Comparison of ENCODE assay signal across 8 mouse cellular contexts in genomic region chr11:20561323-20562002, GRCm38 (mm10). TPM values are rescaled to one million over a fixed set of nuclear protein-coding genes. Genes with fewer than 3 reads are reported as not detected.
DNase-seq lines count a peak whose midpoint lies in the region; ATAC-seq and TF ChIP-seq lines count a peak whose summit lies in the region.

No protein-coding gene starts in this region.

- H3K4me2 ChIP-seq in intestine, embryonic 15.5 days (replicated peaks): peak overlapping the region; percentile 65
- H3K4me2 ChIP-seq in lung, embryonic 15.5 days: peak overlapping the region; percentile 58

- H3K9me3 ChIP-seq in intestine, embryonic 15.5 days: no peaks in the 10 kb centered on the region
- no peaks in the 10 kb centered on the region for H3K9me3 ChIP-seq in lung, embryonic 15.5 days

- H3K27me3 ChIP-seq in intestine, embryonic 15.5 days (replicated peaks): no peaks in the 10 kb centered on the region
- no peaks in the 10 kb centered on the region for H3K27me3 ChIP-seq in lung, embryonic 15.5 days

- intact Hi-C loops in left cerebral cortex, postnatal 36 days (cut with DNase I): no loop called here

- ATAC-seq in intestine, embryonic 15.5 days: peak; percentile 94
- ATAC-seq in lung, embryonic 15.5 days (ENCODE audit: borderline replicate concordance, extremely low read depth, low FRiP score, low TSS enrichment): peak; percentile 94

- 3% methylated on average over 13 of the region's 13 CpGs for WGBS in intestine, embryonic 15.5 days
- WGBS in lung, embryonic 15.5 days: 3% methylated on average over 13 of the region's 13 CpGs
- 11% methylated on average over 13 of the region's 13 CpGs for WGBS in olfactory bulb, adult 2 months

- 0 out of 2 replicates have a peak overlapping the region, but pooled peaks have one; percentile 4 for H3K9ac ChIP-seq in intestine, embryonic 15.5 days
- H3K9ac ChIP-seq in lung, embryonic 15.5 days: peak overlapping the region; percentile 18; the same call in 1 of the 2 replicates

- TF ChIP-seq CTCF in olfactory bulb, adult 2 months (IDR thresholded peaks at IDR 0.05; ENCODE audit: insufficient read depth, low read depth, low read length): no peak

- no peak for TF ChIP-seq POLR2A in olfactory bulb, adult 2 months (IDR thresholded peaks at IDR 0.05; ENCODE audit: insufficient read depth, low read depth, low read length)

- H3K36me3 ChIP-seq in intestine, embryonic 15.5 days: no peaks in the 10 kb centered on the region
- no peaks in the 10 kb centered on the region for H3K36me3 ChIP-seq in lung, embryonic 15.5 days

- H3K4me1 ChIP-seq in intestine, embryonic 15.5 days (replicated peaks): peaks cover 19% of the 10 kb centered on the region
- peaks cover 39% of the 10 kb centered on the region for H3K4me1 ChIP-seq in lung, embryonic 15.5 days
- peaks cover 5% of the 10 kb centered on the region for H3K4me1 ChIP-seq in olfactory bulb, adult 2 months (ENCODE audit: control insufficient read depth, insufficient read depth, low read length)

- H3K27ac ChIP-seq in intestine, embryonic 15.5 days: no peak overlapping the region
- H3K27ac ChIP-seq in lung, embryonic 15.5 days: peak overlapping the region; percentile 54
- no peak overlapping the region for H3K27ac ChIP-seq in olfactory bulb, adult 2 months (ENCODE audit: insufficient read depth, low read depth, low read length)

- DNase-seq in urinary bladder, postnatal 25 days (ENCODE audit: low spot score): peak; percentile 22
- no peak for DNase-seq in urinary bladder, postnatal 10 days (ENCODE audit: low spot score)
- DNase-seq in cerebellum, postnatal 14 days: peak; percentile 68 to 72
- DNase-seq in heart, adult 11 months: peak; percentile 94
- no peak for DNase-seq in left cerebral cortex, postnatal 36 days (ENCODE audit: low spot score in 2 of 2)

- H3K4me3 ChIP-seq in intestine, embryonic 15.5 days (replicated peaks): peak overlapping the region; percentile 27
- peak overlapping the region; percentile 26 for H3K4me3 ChIP-seq in lung, embryonic 15.5 days
- peak overlapping the region; percentile 15; the same call in 1 of the 2 replicates for H3K4me3 ChIP-seq in olfactory bulb, adult 2 months (ENCODE audit: insufficient read depth, low read depth, low read length)

RNA-seq across cellular contexts. Expression of gene Sertad2, which starts 18.4 kb away (rescaled TPM):
- 35.6 and 36.9 TPM in 2 replicates for polyA plus RNA-seq in intestine, embryonic 15.5 days (2015; fragmentation: Nextera tagmentation; extraction: Ambion mirVana)
- polyA plus RNA-seq in lung, embryonic 15.5 days (2015; fragmentation: Nextera tagmentation; extraction: Ambion mirVana): 36.7 and 41.4 TPM in 2 replicates
- polyA plus RNA-seq in olfactory bulb, adult 2 months (2012; ENCODE audit: insufficient read depth, insufficient read length, low replicate concordance, missing spikeins): not detected in 2 replicates
- 10 to 100 TPM; 20.5 to 21.9 TPM for total RNA-seq in left cerebral cortex, postnatal 36 days (2021)

Comparison
In these comparisons a context has a peak if more than half of its experiments do, and no peak if none do; other contexts are left out.
1. DNase-seq: peak in urinary bladder, postnatal 25 days (single experiment), cerebellum, postnatal 14 days (2 of 2) and heart, adult 11 months (single experiment); none in urinary bladder, postnatal 10 days (single experiment) and left cerebral cortex, postnatal 36 days (0 of 2).
2. RNA of gene Sertad2, which starts 18.4 kb away (polyA plus RNA-seq): 36.7 to 41.4 TPM in lung, embryonic 15.5 days and 35.6 to 36.9 TPM in intestine, embryonic 15.5 days; not detected in olfactory bulb, adult 2 months; every median in the first group is over 10 times any median in the second.
3. Peak in every context shown above with its lines, with median percentiles within 50 percentile points of each other: H3K4me3 ChIP-seq.